Mouse (Mus musculus) embryonic fibroblast, embryonic 13.5 days (primary cell): Measurements from ENCODE around the gene Clec2g. TPM values are rescaled to one million over a fixed set of nuclear protein-coding genes. Genes with fewer than 3 reads are reported as not detected.
"Not testable (repeated sequence)": the region's sequence is repeated elsewhere in the genome, so short reads cannot be mapped to it uniquely, and the experiment has no call there.

Experiments
- H3K27ac ChIP-seq: 2 replicates; pipeline ENCODE4 v1.5.1; 2012; ENCODE audit warnings: low read length, control low read depth, inconsistent platforms; ENCODE audit not compliant: insufficient read depth
- H3K4me1 ChIP-seq: 2 replicates; pipeline ENCODE4 v1.6.1; 2011; ENCODE audit warnings: low read length; ENCODE audit not compliant: control insufficient read depth, insufficient read depth
- H3K4me3 ChIP-seq: 2 replicates; pipeline ENCODE4 v1.5.1; 2011; ENCODE audit warnings: mild to moderate bottlenecking, control low read depth, low read length; ENCODE audit not compliant: insufficient read depth
- CTCF ChIP-seq: IDR thresholded peaks from 2 replicates; pipeline ENCODE4 v1.5.1; 2011; ENCODE audit warnings: mild to moderate bottlenecking, control low read depth, low read length, moderate library complexity, borderline replicate concordance; ENCODE audit not compliant: insufficient read depth
- POLR2A ChIP-seq: IDR thresholded peaks from 2 replicates; pipeline ENCODE4 v1.6.1; 2011; ENCODE audit warnings: low read depth, mild to moderate bottlenecking, control low read depth, low read length, moderate library complexity
- polyA plus RNA-seq: library from polyadenylated mRNA; stranded (reverse); fragments of >200 nt; gene quantifications from 2 replicates; pipeline ENCODE4 v1.2.4, GENCODE M21; 2011; ENCODE audit warnings: low read depth; ENCODE audit not compliant: missing spikeins, insufficient read length

The Clec2g gene
- polyA plus RNA-seq, 1 experiment, result not detected

GRCm38 (mm10) chr6:128972687-128973438, 38.7 kb downstream of the Clec2g start:
- H3K4me3 ChIP-seq, result no peak overlapping the region
- no peaks in the 10 kb centered on the region for H3K4me1 ChIP-seq
- TF ChIP-seq CTCF (no peak), POLR2A (no peak)
- H3K27ac ChIP-seq, result no peak overlapping the region

- no peak overlapping the region for H3K27ac ChIP-seq
- TF ChIP-seq POLR2A (no peak), CTCF (no peak)
- no peaks in the 10 kb centered on the region for H3K4me1 ChIP-seq
- H3K4me3 ChIP-seq, result no peak overlapping the region
Observed at GRCm38 (mm10) chr6:128973439-128973697, 39.2 kb downstream of the Clec2g start.

- not testable (repeated sequence) for H3K4me1 ChIP-seq, H3K4me3 ChIP-seq
- H3K27ac ChIP-seq, result peak overlapping the region; percentile 52; the same call in 1 of the 2 replicates
Observed at GRCm38 (mm10) chr6:128974850-128975249, 40.7 kb downstream of the Clec2g start.

GRCm38 (mm10) chr6:128976194-128976593, 42.0 kb downstream of the Clec2g start:
- TF ChIP-seq POLR2A (no peak), CTCF (no peak)
- H3K4me3 ChIP-seq, result no peak overlapping the region
- H3K4me1 ChIP-seq, result no peaks in the 10 kb centered on the region
- no peak overlapping the region for H3K27ac ChIP-seq

GRCm38 (mm10) chr6:128981951-128982541, 47.9 kb downstream of the Clec2g start:
- not testable (repeated sequence) for H3K4me1 ChIP-seq, H3K27ac ChIP-seq, H3K4me3 ChIP-seq

- no peaks in the 10 kb centered on the region for H3K4me1 ChIP-seq
- H3K4me3 ChIP-seq, result no peak overlapping the region
- no peak overlapping the region for H3K27ac ChIP-seq
- no peak for TF ChIP-seq CTCF
- no peak for TF ChIP-seq POLR2A
Observed at GRCm38 (mm10) chr6:128992337-128992736, 58.2 kb downstream of the Clec2g start.

GRCm38 (mm10) chr6:128992753-128993152, 58.6 kb downstream of the Clec2g start:
- H3K4me3 ChIP-seq, result no peak overlapping the region
- H3K27ac ChIP-seq, result no peak overlapping the region
- TF ChIP-seq CTCF, result no peak
- H3K4me1 ChIP-seq, result no peaks in the 10 kb centered on the region

- H3K4me1 ChIP-seq, result no peaks in the 10 kb centered on the region
- TF ChIP-seq POLR2A (no peak), CTCF (no peak)
- no peak overlapping the region for H3K4me3 ChIP-seq
- no peak overlapping the region for H3K27ac ChIP-seq
Observed at GRCm38 (mm10) chr6:128993221-128993620, 59.0 kb downstream of the Clec2g start.

GRCm38 (mm10) chr6:128994336-128994735, 60.2 kb downstream of the Clec2g start:
- Histone ChIP-seq H3K27ac (no peak overlapping the region), H3K4me3 (no peak overlapping the region), H3K4me1 (no peaks in the 10 kb centered on the region)
- no peak for TF ChIP-seq POLR2A
- no peak for TF ChIP-seq CTCF

- H3K4me3 ChIP-seq, result no peak overlapping the region
- TF ChIP-seq POLR2A (no peak), CTCF (no peak)
- no peak overlapping the region for H3K27ac ChIP-seq
- no peaks in the 10 kb centered on the region for H3K4me1 ChIP-seq
Observed at GRCm38 (mm10) chr6:128994742-128995141, 60.6 kb downstream of the Clec2g start.

- H3K4me1 ChIP-seq, result no peaks in the 10 kb centered on the region
- no peak overlapping the region for H3K27ac ChIP-seq
- no peak for TF ChIP-seq POLR2A
- TF ChIP-seq CTCF, result no peak
- H3K4me3 ChIP-seq, result no peak overlapping the region
Observed at GRCm38 (mm10) chr6:128995250-128996053, 61.3 kb downstream of the Clec2g start.
